Mouse (Mus musculus) frontal cortex, adult 2 months (tissue): Measurements from ENCODE around the gene Ehd1. TPM values are rescaled to one million over a fixed set of nuclear protein-coding genes. Genes with fewer than 3 reads are reported as not detected.

Experiments
- DNase-seq, 2 experiments: peaks; one replicate each; pipeline ENCODE4 v3.0.0; 2022; ENCODE audit warnings: low spot score in 1 of 2; ENCODE audit errors: extremely low spot score in 1 of 2
- polyA plus RNA-seq: library from polyadenylated mRNA; depleted of rRNA; stranded (reverse); fragments of >200 nt; gene quantifications from 2 replicates; pipeline ENCODE4 v1.2.3, GENCODE M21; 2012; rRNA removed

Gene Ehd1
- polyA plus RNA-seq, 1 experiment, result 49.3 TPM

DNA sequence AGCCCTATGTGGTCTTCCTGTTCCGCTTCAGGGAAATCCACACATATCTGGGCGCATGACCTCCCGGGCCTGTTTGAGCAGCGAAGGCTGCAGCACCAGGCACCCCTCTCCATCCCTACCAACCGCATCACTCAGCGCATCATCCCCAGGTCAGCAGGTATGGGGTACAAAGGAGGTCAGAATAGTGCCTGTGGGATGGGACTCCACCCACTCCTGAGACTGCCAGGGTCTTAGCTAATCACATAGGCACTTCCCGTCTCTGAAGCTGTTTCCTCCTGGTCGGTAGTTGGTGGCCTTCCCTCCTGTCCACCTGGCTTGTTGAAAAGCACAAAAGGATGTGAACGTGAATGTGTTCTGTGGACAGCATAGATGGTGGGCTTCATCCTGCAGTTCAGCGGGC lies 70.1 kb downstream of the Ehd1 start:
- no peak for DNase-seq

DNA sequence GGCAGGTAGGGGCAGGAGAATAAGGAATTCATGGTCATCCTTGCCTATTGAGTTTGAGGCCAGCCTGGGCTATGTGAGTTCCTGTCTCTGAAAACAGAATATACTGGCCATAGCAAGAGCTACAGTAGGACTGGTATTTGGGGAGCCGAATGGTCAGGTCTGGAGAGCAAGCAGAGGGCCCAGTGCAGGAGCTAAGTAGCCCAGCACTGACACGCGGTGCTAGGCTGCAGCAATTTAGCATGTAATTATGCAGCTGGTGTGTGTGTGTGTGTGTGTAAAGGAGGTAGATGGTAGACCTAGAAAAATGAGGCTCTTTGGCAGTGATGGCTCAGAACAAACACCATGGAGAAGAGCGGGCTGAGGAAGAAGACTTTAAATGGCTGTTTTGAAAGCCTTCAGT lies 71.1 kb downstream of the Ehd1 start:
- DNase-seq, result no peak

DNA sequence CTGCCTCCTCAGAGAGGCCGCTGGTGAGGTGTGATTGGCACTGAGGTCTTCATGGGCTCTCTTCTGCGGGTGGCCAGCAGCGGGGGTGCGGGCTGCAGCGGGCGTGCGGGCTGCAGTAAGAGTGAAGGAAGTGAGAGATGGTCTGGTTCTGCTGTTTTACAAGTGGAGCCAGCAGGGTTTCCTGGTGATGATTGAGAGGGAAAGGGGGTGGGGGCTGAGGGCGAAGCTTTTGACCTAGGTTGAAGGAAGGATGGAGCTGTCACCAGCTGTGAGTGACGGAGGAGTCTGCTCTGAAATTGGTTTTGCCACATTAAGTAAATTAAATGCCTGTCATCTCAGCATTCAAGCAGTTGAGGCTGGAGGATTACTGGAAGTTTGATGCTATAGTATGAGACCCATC lies 72.2 kb downstream of the Ehd1 start:
- no peak for DNase-seq

DNA sequence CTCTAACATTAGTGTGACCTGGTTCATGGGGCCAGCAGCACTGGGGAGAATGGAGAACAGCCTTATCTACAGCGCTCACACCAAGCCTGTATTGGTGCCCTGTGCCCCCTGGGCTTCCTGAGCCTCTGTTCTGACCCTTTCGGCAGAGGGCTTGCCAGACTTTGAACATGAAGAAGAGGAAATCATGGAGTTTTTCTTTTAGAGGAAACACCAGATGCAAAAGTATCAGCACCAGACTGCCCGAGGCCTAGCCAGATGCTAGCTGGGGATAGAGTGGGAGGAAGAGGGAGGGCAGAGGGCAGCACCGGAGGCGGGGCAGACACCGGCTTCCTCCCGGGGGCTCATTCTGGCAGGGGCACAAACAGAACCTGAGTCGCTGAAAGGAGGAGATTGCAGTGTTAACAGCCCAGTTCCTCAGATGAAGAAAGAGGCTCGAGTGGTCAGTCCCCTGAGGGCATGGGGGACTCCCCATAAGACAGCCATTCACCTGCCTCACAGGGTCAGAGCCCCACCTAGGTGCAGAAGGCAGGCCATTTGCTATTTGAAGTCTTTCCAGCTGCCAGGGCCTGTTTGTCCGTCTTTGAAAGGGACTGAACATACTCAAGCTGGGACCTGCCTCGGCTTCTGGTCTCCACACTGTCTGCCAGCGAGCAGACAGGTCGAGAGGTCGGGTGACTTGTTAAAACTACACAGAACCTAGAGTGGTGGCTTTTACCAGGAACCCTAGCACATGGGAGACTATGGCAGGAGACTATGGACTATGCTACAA lies 72.9 kb downstream of the Ehd1 start:
- no peak for DNase-seq

Other genes starting within 250 kb of the Ehd1 start
- 29.2 and 34.1 TPM in 2 replicates for gene Syvn1, start 230.1 kb upstream of the Ehd1 start, polyA plus RNA-seq
- gene Mrpl49, start 218.9 kb upstream of the Ehd1 start, polyA plus RNA-seq, result 44.3 and 44.4 TPM in 2 replicates
- 873 and 951 TPM in 2 replicates for gene Fau, start 218.9 kb upstream of the Ehd1 start, polyA plus RNA-seq
- gene Znhit2, start 215.5 kb upstream of the Ehd1 start, polyA plus RNA-seq, result 48.4 and 51.7 TPM in 2 replicates
- 50.2 and 52.4 TPM in 2 replicates for gene Tm7sf2, start 208.4 kb upstream of the Ehd1 start, polyA plus RNA-seq
- gene Vps51, start 199.5 kb upstream of the Ehd1 start, polyA plus RNA-seq, result 98.8 and 105 TPM in 2 replicates
- not detected in 2 replicates for gene Tmem262, start 196.7 kb upstream of the Ehd1 start, polyA plus RNA-seq
- 0.48 and 1.4 TPM in 2 replicates for gene Gm28374, start 194.5 kb upstream of the Ehd1 start, polyA plus RNA-seq
- 83.9 and 89.7 TPM in 2 replicates for gene Zfpl1, start 191.8 kb upstream of the Ehd1 start, polyA plus RNA-seq
- gene Cdca5, start 191.7 kb upstream of the Ehd1 start, polyA plus RNA-seq, result 0.22 and 0.46 TPM in 2 replicates
- gene AC131692.1, start 182.3 kb upstream of the Ehd1 start, polyA plus RNA-seq, result not detected in 2 replicates
- 0.26 and 0.32 TPM in 2 replicates for gene Naaladl1, start 170.9 kb upstream of the Ehd1 start, polyA plus RNA-seq
- gene Sac3d1, start 158.1 kb upstream of the Ehd1 start, polyA plus RNA-seq, result 24.2 and 29.4 TPM in 2 replicates
- 63.5 and 65.2 TPM in 2 replicates for gene Snx15, start 148.4 kb upstream of the Ehd1 start, polyA plus RNA-seq
- 0.54 and 0.63 TPM in 2 replicates for gene Batf2, start 135.7 kb upstream of the Ehd1 start, polyA plus RNA-seq
- gene Arl2, start 135.2 kb upstream of the Ehd1 start, polyA plus RNA-seq, result 123 and 135 TPM in 2 replicates
- 0.14 TPM in 1 of 2 replicates, not detected in the other for gene Majin, start 92.3 kb upstream of the Ehd1 start, polyA plus RNA-seq
- gene Gpha2, start 50.3 kb upstream of the Ehd1 start, polyA plus RNA-seq, result not detected in 2 replicates
- gene Ppp2r5b, start 40.9 kb upstream of the Ehd1 start, polyA plus RNA-seq, result 137 and 141 TPM in 2 replicates
- 29.3 and 31.2 TPM in 2 replicates for gene Atg2a, start 35.1 kb upstream of the Ehd1 start, polyA plus RNA-seq
- gene Cdc42bpg, start 29.7 kb downstream of the Ehd1 start, polyA plus RNA-seq, result 3.2 and 3.3 TPM in 2 replicates
- 67.6 and 68.4 TPM in 2 replicates for gene Men1, start 58.3 kb downstream of the Ehd1 start, polyA plus RNA-seq
- 193 and 205 TPM in 2 replicates for gene Map4k2, start 64.4 kb downstream of the Ehd1 start, polyA plus RNA-seq
- 179 and 186 TPM in 2 replicates for gene Sf1, start 87.0 kb downstream of the Ehd1 start, polyA plus RNA-seq
- gene Pygm, start 107.7 kb downstream of the Ehd1 start, polyA plus RNA-seq, result 39.0 and 54.8 TPM in 2 replicates
- 70.0 and 74.0 TPM in 2 replicates for gene Rasgrp2, start 122.6 kb downstream of the Ehd1 start, polyA plus RNA-seq
- 393 and 395 TPM in 2 replicates for gene Nrxn2, start 142.0 kb downstream of the Ehd1 start, polyA plus RNA-seq